Comparison of ENCODE assay signal across 9 mouse cellular contexts in the genomic region with DNA sequence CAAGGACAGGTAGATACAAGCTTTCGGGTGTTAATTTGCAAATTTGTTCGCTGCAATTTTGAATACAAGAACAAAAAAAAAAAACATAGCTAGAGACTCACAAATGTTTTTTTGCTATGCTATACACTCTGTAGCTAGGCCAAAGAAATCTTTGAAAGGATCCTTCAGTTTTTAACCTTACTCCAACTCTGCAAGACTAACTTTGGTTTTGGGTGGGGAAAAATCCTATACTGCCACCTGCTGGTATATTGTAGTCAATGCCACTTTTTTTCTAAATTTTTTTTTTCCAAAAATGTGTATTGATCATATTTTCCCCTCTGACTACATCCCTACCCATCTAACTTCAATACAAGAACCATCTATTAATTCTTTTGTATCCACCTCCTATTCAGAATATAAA.
DNase-seq lines count a peak whose midpoint lies in the region; ATAC-seq and TF ChIP-seq lines count a peak whose summit lies in the region.
"Had no signal": no experiment of that assay in that cellular context is flagged by ENCODE, and none has a peak within 500 bp of the region (broad histone marks: within the 10 kb centered on the region; RNA-seq: fewer than 3 reads in every experiment).

No protein-coding gene starts in this region.

- peak; percentile 72 for TF ChIP-seq CTCF in liver, postnatal 0 days (IDR thresholded peaks at IDR 0.05; ENCODE audit: low read depth)

- H3K27ac ChIP-seq in embryonic facial prominence, embryonic 11.5 days (replicated peaks; ENCODE audit: low read depth, low read length), result no peak overlapping the region
- no peak overlapping the region for H3K27ac ChIP-seq in embryonic facial prominence, embryonic 10.5 days (replicated peaks)
- peak overlapping the region; percentile 46 for H3K27ac ChIP-seq in liver, postnatal 0 days (ENCODE audit: low read depth)
- no peak overlapping the region for H3K27ac ChIP-seq in liver, embryonic 12.5 days
- H3K27ac ChIP-seq: liver, embryonic 15.5 days had no signal

- H3K36me3 ChIP-seq in embryonic facial prominence, embryonic 11.5 days (replicated peaks; ENCODE audit: control insufficient read depth, insufficient read depth, low read depth, low read length), result no peaks in the 10 kb centered on the region
- no peaks in the 10 kb centered on the region for H3K36me3 ChIP-seq in embryonic facial prominence, embryonic 10.5 days (replicated peaks)
- no peaks in the 10 kb centered on the region for H3K36me3 ChIP-seq in liver, postnatal 0 days (replicated peaks; ENCODE audit: insufficient read depth, low read length)
- no peaks in the 10 kb centered on the region for H3K36me3 ChIP-seq in liver, embryonic 12.5 days
- H3K36me3 ChIP-seq: liver, embryonic 15.5 days had no signal

- no peak for TF ChIP-seq EP300 in liver, postnatal 0 days (IDR thresholded peaks at IDR 0.05; ENCODE audit: low read depth)

- DNase-seq in embryonic facial prominence, embryonic 11.5 days (ENCODE audit: low spot score), result peak; percentile 46
- DNase-seq in embryonic facial prominence, embryonic 10.5 days (ENCODE audit: low spot score), result no peak
- no peak for DNase-seq in liver, postnatal 0 days
- peak; percentile 48 for DNase-seq in NIH3T3 (ENCODE audit: low read depth)
- DNase-seq in urinary bladder, postnatal 4 days (ENCODE audit: low spot score in 2 of 2), result no peak
- no peak for DNase-seq in gastrocnemius, postnatal 4 days (ENCODE audit: low spot score in 2 of 2)

- no peaks in the 10 kb centered on the region for H3K27me3 ChIP-seq in embryonic facial prominence, embryonic 11.5 days (ENCODE audit: control insufficient read depth, insufficient read depth, low read length)
- H3K27me3 ChIP-seq in embryonic facial prominence, embryonic 10.5 days (replicated peaks; ENCODE audit: low read depth, poor library complexity, severe bottlenecking), result no peaks in the 10 kb centered on the region
- no peaks in the 10 kb centered on the region for H3K27me3 ChIP-seq in liver, postnatal 0 days (ENCODE audit: insufficient read depth, low read length)
- H3K27me3 ChIP-seq in liver, embryonic 12.5 days (replicated peaks), result no peaks in the 10 kb centered on the region
- H3K27me3 ChIP-seq: liver, embryonic 15.5 days had no signal

- 76% methylated on average over 2 of the region's 2 CpGs for WGBS in embryonic facial prominence, embryonic 11.5 days
- WGBS in embryonic facial prominence, embryonic 10.5 days, result 83% methylated on average over 2 of the region's 2 CpGs
- 73% methylated on average over 2 of the region's 2 CpGs for WGBS in liver, postnatal 0 days (ENCODE audit: insufficient replicate concordance)
- WGBS in liver, embryonic 12.5 days (ENCODE audit: insufficient replicate concordance), result 60% methylated on average over 2 of the region's 2 CpGs

- ATAC-seq in embryonic facial prominence, embryonic 11.5 days (replicated peaks; ENCODE audit: insufficient number of reproducible peaks, low FRiP score, low TSS enrichment, low read depth), result no peak
- ATAC-seq in liver, postnatal 0 days, result no peak
- no peak for ATAC-seq in liver, embryonic 12.5 days
- ATAC-seq in inflammation-experienced regulatory T-cells, adult 6 months, result peak; percentile 76

- no peaks in the 10 kb centered on the region for H3K9me3 ChIP-seq in embryonic facial prominence, embryonic 11.5 days (replicated peaks; ENCODE audit: control insufficient read depth, low read length)
- H3K9me3 ChIP-seq in embryonic facial prominence, embryonic 10.5 days, result no peaks in the 10 kb centered on the region
- H3K9me3 ChIP-seq in liver, postnatal 0 days (ENCODE audit: low read length), result no peaks in the 10 kb centered on the region
- H3K9me3 ChIP-seq in liver, embryonic 12.5 days (replicated peaks), result no peaks in the 10 kb centered on the region
- H3K9me3 ChIP-seq: liver, embryonic 15.5 days had no signal

- no peak overlapping the region for H3K4me3 ChIP-seq in embryonic facial prominence, embryonic 11.5 days (ENCODE audit: low read depth, low read length)
- H3K4me3 ChIP-seq in embryonic facial prominence, embryonic 10.5 days, result no peak overlapping the region
- no peak overlapping the region for H3K4me3 ChIP-seq in liver, postnatal 0 days (ENCODE audit: low read depth, low read length)
- H3K4me3 ChIP-seq in liver, embryonic 12.5 days, result no peak overlapping the region
- H3K4me3 ChIP-seq: liver, embryonic 15.5 days had no signal

- H3K4me2 ChIP-seq in embryonic facial prominence, embryonic 11.5 days (ENCODE audit: low read depth, low read length), result no peak overlapping the region
- H3K4me2 ChIP-seq in liver, postnatal 0 days (ENCODE audit: low read depth, low read length), result no peak overlapping the region
- no peak overlapping the region for H3K4me2 ChIP-seq in liver, embryonic 12.5 days
- H3K4me2 ChIP-seq: liver, embryonic 15.5 days had no signal

- no peak overlapping the region for H3K9ac ChIP-seq in embryonic facial prominence, embryonic 11.5 days (replicated peaks; ENCODE audit: low read length)
- H3K9ac ChIP-seq in liver, postnatal 0 days (replicated peaks), result no peak overlapping the region
- no peak overlapping the region for H3K9ac ChIP-seq in liver, embryonic 12.5 days
- H3K9ac ChIP-seq: liver, embryonic 15.5 days had no signal

- no peaks in the 10 kb centered on the region for H3K4me1 ChIP-seq in embryonic facial prominence, embryonic 11.5 days (ENCODE audit: control insufficient read depth, insufficient read depth, low read length)
- H3K4me1 ChIP-seq in embryonic facial prominence, embryonic 10.5 days, result no peaks in the 10 kb centered on the region
- no peaks in the 10 kb centered on the region; the same call in 1 of the 2 replicates for H3K4me1 ChIP-seq in liver, postnatal 0 days (ENCODE audit: insufficient read depth)
- no peaks in the 10 kb centered on the region for H3K4me1 ChIP-seq in liver, embryonic 12.5 days
- H3K4me1 ChIP-seq: liver, embryonic 15.5 days had no signal

Comparison
In these comparisons a context has a peak if more than half of its experiments do, and no peak if none do; other contexts are left out.
1. DNase-seq: peak in embryonic facial prominence, embryonic 11.5 days (single experiment) and NIH3T3 (single experiment); none in embryonic facial prominence, embryonic 10.5 days (single experiment), liver, postnatal 0 days (single experiment), urinary bladder, postnatal 4 days (0 of 2) and gastrocnemius, postnatal 4 days (0 of 2).